Mouse (Mus musculus): Measurements from ENCODE around the gene Mvb12a. TPM values are rescaled to one million over a fixed set of nuclear protein-coding genes. Genes with fewer than 3 reads are reported as not detected.

The Mvb12a gene
- total RNA-seq, 2 experiments from 2014 or later, result 20.4 to 20.6 TPM

DNA sequence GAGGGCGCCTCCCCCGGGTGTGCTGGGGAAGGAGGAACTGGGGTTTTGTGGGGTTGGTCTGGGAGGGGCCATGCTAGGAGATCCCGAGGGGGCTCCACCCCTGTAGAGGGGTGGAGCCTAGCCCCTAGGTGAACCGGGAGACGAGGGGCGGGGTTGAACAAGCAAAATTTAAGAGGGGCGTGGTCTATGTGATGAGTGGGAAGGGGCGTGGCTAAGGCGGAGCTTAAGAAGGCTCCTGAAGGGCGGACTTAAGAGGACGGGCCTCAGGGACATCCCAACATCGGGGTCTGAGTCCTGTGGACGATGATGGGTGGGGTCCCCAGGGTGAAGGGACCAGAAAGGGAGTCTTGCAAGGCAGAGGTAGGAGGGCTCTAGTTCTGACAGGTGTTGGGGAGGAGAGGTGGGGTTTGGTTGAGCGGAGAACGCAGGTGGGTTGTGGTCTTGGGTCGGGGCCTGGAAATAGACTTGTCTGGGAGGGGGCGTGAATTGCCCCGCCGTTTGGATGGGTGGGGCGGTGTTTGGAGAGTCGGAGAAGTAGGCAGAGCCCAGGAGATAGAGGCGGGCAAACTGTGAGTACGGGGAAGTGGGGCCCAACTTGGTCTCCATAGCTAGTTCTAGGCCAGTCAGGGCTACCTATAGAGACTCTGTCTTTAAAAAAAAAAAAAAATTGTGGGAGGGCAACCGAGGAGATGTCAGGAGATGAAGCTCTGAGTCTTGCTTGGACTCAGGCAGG lies 16.4 kb downstream of the Mvb12a start:
- intact Hi-C loops (cut with DNase I; ENCODE audit: low total_unique reads), result no loop called here
- peak; percentile 56 for DNase-seq

DNA sequence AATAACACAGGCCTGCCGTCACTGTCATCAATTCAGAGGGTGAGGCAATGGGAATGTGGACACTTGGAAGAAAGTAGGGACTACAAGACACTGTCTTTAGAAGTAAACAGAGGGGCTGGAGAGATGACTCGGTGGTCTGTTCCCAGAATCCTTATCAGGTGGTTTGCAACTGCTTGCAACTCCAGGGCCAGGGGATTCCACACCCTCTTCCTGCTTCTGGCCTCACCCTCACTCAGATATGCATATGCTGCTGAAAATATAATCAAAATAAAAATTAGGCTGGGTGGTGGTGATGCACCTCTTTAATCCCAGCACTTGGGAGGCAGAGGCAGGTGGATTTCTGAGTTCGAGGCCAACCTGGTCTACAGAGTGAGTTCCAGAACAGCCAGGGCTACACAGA lies 17.3 kb downstream of the Mvb12a start:
- no peak for DNase-seq
- intact Hi-C loops (cut with DNase I; ENCODE audit: low total_unique reads), result no loop called here

DNA sequence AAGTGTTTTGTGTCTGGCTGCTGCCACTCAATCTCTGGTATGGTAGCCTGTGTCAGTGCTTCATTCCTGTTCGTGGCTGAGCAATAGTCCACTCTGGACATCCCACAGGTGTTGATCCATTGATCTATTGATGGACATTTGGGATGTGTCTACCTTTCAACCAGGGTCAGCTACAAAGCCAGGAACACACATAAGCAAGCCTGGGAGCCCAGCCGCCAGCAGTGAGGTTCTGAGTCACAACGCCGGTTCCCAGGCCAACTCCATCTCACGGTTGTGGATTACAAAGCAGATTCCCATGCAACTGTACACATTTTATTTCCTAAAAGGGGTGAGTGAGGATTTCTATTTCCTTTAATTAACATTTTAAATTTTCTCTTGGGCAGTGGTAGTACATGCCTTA lies 18.0 kb downstream of the Mvb12a start:
- intact Hi-C loops (cut with DNase I; ENCODE audit: low total_unique reads), result no loop called here
- DNase-seq, result no peak

DNA sequence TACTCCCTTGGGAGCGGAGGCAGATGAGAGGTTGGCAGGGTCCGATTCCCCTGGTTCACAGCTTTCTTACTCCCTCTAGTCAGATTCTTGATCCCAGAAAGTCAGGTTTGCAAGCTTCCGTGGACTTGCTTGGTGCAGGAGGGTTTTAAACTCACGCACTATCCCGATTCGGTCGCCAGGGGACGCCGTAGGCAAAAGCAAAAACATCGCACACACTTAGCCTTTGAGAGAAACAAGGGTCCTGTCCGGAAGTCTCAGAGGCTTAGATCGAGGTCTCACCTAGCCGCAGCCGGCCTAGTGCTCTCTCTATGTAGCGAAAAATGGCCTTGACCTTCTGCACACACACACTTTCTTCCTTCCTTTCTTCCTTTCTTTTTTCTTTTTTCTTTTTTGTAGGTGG lies 18.7 kb downstream of the Mvb12a start:
- intact Hi-C loops (cut with DNase I; ENCODE audit: low total_unique reads), result no loop called here
- DNase-seq, result no peak

DNA sequence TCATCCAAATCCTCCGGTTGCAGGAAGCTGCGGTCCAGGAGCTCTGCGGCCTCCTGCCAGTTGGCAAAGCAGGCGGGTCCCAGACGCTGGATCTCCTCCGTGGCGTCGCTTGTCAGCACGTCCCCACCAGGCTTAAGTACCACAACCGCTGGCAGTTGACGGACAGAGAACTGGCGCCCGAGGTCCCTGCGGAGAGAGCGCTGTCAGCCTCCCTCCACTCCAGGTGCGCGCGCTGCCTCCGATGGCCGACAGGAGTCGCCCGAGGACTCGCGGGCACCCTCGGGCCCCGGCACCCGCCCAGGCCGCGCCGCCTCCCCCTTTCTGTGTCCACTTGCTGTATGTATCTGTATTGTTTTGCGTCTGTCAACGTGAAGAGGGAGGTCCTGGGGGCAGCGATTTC lies 20.0 kb downstream of the Mvb12a start:
- DNase-seq, result peak; percentile 85
- intact Hi-C loops (cut with DNase I; ENCODE audit: low total_unique reads), result loop anchor here (2.0 kb wide), 1 partner anchor 34 kb away; the partner anchor contains the start of gene Fam129c

GRCm38 (mm10) chr8:71563992-71564391 lies 21.3 kb downstream of the Mvb12a start:
- intact Hi-C loops (cut with DNase I; ENCODE audit: low total_unique reads), result loop anchor here (2.0 kb wide), 2 partner anchors 33 to 97 kb away; partner anchors contain the start of gene Fam129c
- no peak for DNase-seq

DNA sequence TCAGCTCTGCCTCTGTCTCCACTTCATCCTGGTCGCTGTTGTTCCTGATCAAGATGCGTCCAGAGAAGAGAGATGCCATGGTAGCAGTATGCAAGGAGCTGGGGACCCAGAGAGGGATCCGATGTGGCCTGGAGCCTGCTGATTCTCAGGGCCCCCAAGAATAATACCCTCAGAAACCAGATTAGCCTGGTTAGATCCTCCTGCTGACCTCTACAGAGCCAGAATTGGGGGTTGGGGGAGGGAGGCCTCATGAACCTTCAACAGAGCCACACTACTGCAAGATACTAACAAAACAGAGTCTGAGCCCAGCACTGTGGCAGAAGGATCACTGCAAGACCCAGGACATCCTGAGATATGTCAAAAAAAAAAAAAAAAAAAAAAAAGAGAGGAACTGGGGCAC lies 23.8 kb downstream of the Mvb12a start, which contains the start of gene Nxnl1:
Nxnl1 (minus strand) TSS at position 101 of the 400 bp plus-strand sequence.
- intact Hi-C loops (cut with DNase I; ENCODE audit: low total_unique reads), result no loop called here
- DNase-seq, result no peak

DNA sequence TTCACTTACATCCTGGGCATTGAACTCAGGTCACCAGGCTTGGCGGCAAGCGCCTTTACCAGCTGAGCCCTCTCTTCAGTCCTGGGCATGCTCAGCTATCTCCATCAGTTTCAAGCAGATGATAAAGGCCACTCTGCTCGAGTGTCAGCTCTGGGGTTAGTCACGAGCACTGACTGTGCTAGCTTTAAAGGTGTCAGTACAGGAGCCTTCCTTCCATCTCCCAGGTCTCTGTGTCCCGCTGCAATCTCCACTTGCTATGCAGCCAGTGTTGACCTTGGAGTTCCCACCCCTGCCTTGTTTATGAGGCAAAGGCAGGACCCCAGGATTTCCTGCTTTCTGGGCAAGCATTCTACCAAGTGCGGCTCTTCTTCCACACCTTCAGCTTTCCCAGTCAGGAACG lies 24.9 kb downstream of the Mvb12a start:
- DNase-seq, result no peak
- intact Hi-C loops (cut with DNase I; ENCODE audit: low total_unique reads), result no loop called here

- intact Hi-C loops (cut with DNase I; ENCODE audit: low total_unique reads), result no loop called here
- peak; percentile 80 for DNase-seq
Observed at GRCm38 (mm10) chr8:71568387-71568937, 25.7 kb downstream of the Mvb12a start, which contains the start of gene Slc27a1. Gene Slc27a1 (plus strand): TSS chr8:71568882.

GRCm38 (mm10) chr8:71568941-71569340 lies 26.2 kb downstream of the Mvb12a start:
- no peak for DNase-seq
- intact Hi-C loops (cut with DNase I; ENCODE audit: low total_unique reads), result no loop called here

DNA sequence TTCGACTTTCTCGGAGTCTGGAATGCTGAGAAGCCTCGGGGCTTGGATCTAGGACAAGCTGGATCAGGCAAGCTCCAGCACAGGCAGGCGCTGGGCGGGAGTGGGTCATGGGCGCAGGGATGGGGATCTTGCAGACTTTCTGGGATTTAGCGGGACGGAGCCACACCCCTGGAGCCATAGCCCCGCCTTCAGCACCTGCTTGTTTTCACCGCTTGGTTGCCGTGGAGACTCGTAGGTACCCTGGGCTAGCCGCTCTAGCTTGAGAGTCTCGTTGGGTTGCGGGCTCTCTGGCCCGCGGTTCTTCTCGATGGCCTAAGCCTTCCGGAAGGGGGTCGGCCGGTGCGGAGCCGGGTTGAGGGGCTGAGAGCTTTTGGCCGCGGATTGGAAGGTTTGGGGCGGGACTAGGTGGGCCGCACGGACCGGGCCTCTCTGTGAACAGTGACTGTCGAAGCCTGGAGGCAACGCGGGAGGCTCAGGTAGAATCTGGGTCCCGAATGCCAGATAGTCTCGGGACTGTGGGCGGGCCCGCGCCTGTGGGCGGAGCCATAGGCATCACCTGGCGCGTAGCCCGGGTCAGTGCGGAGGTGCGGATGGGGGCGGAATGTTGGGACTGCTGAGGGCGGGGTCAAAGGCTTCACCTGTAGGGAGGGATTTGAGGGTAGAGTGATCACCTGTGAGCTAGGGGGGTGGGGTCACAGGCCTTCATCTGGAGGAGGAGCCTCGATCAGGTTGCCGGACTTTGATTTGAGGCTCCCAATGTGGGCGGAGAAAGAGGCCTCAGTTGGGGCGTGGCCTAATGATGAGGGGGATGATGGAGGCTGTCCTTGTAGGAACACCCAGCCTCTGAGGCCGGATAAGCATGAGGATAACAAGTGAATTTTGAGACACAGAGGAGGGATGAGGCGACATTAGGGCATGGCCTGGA lies 26.9 kb downstream of the Mvb12a start:
- intact Hi-C loops (cut with DNase I; ENCODE audit: low total_unique reads), result no loop called here
- peak; percentile 80 for DNase-seq

- intact Hi-C loops (cut with DNase I; ENCODE audit: low total_unique reads), result no loop called here
Observed at GRCm38 (mm10) chr8:71570291-71570954, 27.7 kb downstream of the Mvb12a start.

GRCm38 (mm10) chr8:71572077-71572476 lies 29.4 kb downstream of the Mvb12a start:
- no peak for DNase-seq
- intact Hi-C loops (cut with DNase I; ENCODE audit: low total_unique reads), result no loop called here

More at GRCm38 (mm10) chr8:71570291-71570954, 27.7 kb downstream of the Mvb12a start:
- peak; percentile 87 for DNase-seq

- peak; percentile 72 for DNase-seq
- intact Hi-C loops (cut with DNase I; ENCODE audit: low total_unique reads), result no loop called here
Observed at GRCm38 (mm10) chr8:71572847-71573633, 30.3 kb downstream of the Mvb12a start.

GRCm38 (mm10) chr8:71574426-71574825 lies 31.7 kb downstream of the Mvb12a start:
- no peak for DNase-seq
- intact Hi-C loops (cut with DNase I; ENCODE audit: low total_unique reads), result no loop called here

- intact Hi-C loops (cut with DNase I; ENCODE audit: low total_unique reads), result no loop called here
- DNase-seq, result no peak
Observed at GRCm38 (mm10) chr8:71575020-71575419, 32.3 kb downstream of the Mvb12a start.

DNA sequence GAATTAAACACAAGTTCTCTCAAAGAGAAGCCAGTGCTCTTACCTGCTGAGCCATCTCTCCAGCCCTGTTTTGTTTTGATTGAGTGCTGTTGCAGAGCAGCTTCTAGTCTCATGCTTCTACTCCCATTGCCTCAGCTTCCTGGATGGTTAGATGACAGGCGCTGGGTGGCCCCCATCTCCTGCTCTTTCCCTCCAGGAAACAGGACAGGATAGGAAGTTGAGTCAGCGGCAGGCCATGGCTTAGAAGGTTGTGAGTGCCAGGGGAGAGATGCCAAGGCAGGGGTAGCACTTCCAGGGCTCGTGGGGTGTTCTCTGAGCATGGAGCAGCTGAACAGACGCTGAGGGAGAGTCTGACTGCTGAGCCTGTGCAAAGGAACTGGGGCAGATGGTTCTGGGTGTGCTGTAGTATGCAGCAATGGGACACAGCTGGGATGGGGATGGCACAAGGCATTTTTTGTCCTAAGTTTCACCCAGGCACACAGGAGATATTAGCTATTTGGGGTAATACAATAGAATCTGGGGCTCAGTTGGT lies 35.2 kb downstream of the Mvb12a start:
- no peak for DNase-seq
- intact Hi-C loops (cut with DNase I; ENCODE audit: low total_unique reads), result no loop called here

DNA sequence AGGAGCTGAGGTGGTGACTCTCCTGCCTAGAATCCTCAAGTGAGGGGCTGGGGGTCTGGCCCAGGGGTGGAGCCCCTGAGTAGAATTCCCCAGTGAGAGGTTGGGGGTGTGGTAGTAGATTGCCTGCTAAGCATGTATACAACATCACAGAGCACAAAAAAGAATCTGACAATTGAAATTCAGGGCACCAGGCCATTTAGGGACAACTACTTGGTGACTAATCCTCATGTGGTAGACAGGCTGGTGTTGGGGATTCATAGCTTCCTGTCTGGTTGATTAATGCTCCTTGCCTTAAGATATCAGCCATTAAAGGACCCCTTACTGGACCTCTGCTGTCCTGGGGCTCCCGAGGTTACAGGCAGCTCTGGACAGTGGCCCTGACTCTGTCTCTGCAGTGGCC lies 36.3 kb downstream of the Mvb12a start:
- DNase-seq, result no peak
- intact Hi-C loops (cut with DNase I; ENCODE audit: low total_unique reads), result no loop called here

DNA sequence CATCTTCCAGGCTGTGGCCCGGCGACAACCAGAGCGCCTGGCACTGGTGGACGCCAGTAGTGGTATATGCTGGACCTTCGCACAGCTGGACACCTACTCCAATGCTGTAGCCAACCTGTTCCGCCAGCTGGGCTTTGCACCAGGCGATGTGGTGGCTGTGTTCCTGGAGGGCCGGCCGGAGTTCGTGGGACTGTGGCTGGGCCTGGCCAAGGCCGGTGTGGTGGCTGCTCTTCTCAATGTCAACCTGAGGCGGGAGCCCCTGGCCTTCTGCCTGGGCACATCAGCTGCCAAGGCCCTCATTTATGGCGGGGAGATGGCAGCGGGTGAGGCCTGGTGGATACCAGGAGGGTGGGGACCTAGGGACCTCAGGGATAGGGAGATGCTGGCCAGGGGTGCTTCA lies 36.8 kb downstream of the Mvb12a start:
- intact Hi-C loops (cut with DNase I; ENCODE audit: low total_unique reads), result no loop called here

More for the DNA sequence above, 36.8 kb downstream of the Mvb12a start:
- DNase-seq, result peak; percentile 68
